Mouse (Mus musculus) c-Kit-positive CD71-positive TER-119-positive erythroid progenitor cells, embryonic 14.5 days (primary cell): Measurements from ENCODE around the gene Hhat.
A peak's percentile ranks its signal among the peaks of the same experiment; 100 is the strongest.

Experiments
- DNase-seq: peaks from one replicate; pipeline ENCODE4 v3.0.0-alpha.2; 2013; ENCODE audit warnings: low spot score

Hhat gene

DNA sequence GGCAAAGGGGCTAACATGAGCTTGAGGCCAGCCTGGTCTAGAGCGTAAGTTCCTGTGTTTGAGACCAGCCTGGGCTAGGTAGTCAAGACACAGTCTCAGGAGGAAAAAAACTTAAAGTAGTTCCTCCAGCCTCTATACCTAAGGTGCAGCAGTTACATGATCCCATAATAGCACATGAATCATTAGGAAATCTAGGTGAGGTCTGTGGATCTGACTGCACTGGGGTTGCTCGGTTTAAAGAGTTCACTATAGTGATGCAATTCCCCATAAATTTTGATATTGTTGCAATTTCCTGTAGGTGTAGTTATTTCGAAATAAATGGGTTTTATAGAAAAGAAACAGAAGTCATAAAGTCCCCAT lies 26.2 kb downstream of the Hhat start:
- DNase-seq = no peak

DNA sequence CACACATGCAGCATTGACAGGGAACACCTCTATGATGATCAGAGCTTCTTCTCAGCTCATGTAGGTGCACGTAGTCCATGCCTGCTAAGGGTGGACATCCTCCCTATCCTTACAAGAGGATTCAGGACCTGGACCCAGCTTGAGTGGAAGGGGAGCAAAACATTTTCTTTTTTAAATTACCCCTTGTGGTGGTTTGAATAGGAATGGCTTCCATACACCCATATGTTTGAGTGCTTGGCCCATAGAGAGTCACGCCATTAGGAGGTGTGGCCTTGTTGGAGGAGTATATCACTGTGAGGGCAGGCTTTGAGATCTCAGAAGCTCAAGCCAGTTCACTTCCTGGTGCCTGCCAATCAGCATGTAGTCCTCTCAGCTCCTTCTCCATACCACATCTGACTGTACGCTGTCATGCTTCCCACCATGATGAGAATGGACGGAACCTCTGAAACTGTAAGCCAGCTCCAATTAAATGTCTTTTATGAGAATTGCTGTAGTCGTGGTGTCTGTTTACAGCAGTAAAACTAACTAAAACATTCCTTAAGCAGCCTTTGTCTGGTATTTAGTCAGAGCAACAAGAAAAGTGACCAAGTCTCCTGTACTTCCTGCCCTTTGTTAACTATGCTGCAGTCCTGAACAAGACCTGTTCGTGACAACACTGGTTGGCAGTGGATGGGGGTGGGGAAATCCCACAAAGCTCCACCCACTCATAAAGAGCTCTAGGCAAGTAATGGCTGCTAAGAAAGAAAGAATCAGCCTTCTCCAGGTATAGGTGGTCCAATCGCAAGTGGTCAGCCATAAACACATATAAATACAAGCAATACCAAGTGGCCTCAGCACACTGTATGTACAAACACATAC lies 28.4 kb downstream of the Hhat start:
- no peak for DNase-seq

DNA sequence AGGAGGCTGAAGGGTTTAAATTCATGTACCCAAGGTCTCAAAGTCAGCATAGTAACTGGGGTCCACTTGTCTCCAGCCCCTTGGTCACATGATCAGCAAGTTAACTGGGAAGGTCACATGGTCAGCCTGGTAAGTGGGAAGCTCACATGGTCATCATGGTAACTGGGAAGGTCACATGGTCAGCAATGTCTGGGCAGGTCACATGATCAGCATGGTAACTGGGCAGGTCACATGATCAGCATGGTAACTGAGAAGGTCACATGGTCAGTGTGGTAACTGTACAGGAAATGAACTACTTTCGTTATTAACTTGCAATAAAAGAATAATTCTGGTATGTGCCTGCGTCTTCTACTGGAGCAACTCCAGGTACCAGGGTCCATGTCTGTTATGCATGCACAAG lies 29.1 kb downstream of the Hhat start:
- no peak for DNase-seq

DNA sequence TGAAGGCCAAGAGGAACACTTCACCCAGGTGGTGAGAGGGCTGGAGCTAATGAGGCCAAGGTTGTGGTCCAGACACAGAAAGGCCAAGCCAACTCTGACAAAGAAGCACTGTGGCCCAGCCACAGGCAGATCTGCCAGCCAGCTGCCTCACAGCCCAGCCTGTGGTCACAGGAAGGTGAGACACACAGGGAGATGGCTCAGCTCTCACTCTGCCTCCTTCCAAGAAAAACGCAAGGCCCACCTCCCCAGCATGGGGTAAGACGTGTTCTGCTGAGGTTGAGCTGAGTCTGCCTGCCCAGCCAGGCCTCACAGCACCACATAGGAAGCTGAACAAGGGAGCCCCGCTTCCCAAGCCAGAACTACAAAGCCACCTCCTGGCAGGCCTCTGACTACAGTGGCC lies 34.5 kb downstream of the Hhat start:
- DNase-seq = no peak

DNA sequence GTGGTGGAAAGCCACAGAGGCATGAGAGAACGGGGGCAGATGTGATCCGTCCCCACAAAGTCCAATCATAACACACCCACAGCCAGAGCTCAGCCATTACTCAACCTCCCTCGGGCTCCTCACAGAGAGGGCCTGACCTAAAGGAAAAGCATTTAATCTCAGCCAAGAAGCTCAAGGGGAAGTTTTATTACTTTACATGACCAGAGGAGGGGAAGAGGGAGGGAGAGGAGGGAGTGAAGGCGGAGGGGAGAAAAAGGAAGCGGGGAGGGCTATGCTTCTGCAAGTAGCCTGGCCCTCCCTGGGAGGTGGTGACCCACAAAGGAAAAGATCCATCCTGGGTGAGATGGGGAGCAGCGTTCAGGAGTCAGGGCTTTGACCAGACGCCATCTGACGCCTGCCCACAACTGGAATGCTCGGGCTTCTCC lies 35.0 kb downstream of the Hhat start:
- DNase-seq = no peak

DNA sequence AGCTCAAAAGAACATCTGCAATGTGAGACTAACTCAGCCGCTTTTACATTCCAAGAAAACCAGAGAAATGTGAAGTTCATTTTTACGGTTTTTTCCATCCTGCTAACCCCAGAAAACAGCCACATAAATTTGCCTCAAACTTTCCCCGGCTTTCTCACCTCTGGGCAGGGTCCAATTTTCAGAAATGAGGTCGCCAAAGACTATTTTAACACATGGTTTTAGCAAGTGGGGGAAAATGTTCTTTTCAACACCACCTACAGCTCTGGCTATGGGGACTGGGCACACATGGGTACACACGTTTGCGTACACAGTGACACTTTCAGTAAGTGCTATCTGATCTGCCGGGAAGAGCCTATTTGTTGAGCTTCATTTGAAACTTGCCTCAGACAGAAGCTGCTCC lies 40.5 kb downstream of the Hhat start:
- no peak for DNase-seq

DNA sequence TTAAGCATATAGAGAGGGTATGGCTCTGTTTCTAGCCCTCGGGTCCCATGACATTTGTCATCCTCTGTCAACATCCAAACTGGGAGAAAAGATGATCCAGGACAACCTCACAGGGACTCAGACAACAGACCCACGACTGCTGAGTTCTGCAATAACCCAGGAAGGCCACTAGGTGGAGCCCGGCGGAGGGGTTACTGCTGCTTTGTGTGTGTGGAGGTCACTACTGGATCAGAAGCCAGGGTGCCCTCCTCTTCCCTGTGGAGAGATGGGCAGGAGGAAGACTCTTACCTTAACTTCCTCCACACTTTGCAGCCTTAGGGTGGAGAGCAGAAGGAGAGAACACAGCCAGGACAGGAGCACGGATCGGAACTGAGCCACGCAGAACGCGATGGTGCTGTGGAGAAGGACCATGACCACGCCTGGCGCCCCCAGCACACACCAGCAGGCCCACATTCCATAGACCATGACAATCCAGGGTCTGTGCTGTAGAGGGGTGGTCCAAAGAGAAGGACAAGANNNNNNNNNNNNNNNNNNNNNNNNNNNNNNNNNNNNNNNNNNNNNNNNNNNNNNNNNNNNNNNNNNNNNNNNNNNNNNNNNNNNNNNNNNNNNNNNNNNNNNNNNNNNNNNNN lies 43.9 kb downstream of the Hhat start:
- peak; percentile 35 for DNase-seq

DNA sequence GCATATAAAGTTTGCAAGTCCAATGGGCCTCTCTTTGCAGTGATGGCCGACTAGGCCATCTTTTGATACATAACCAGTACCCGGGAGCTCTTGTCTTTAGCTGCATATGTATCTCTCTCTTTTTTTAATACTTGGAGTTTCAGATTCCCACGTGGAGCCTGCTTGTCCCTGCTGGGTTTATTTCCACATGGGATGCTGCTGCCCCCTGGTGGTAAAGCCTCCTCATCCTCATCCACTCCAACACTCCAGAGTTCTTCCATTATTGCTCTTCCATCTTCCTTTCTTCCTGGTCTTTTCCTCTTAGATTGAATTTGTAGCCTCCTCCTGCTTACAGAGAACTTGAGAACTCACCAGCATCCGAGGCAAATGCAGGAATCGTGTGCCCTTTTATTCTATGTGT lies 48.9 kb downstream of the Hhat start:
- peak; percentile 27 for DNase-seq

DNA sequence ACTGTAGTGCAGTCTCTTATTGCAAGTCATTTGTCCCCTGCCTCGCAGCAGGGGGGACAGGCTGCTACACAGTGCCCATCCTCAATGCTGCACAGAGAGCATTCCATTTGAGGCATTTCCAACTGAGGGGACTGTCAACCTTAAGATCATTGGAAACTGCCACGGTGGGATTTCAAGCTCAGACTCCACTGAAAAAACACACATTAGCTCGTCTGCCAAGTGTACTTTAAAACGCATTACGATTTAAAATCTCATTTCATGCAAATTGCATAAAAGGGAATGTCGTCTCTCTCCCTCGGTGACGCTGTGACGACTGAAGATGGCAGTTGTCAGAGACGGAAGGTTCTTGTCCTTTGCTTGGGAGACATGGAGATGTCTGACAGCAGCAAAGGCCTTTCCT lies 50.9 kb downstream of the Hhat start:
- no peak for DNase-seq

DNA sequence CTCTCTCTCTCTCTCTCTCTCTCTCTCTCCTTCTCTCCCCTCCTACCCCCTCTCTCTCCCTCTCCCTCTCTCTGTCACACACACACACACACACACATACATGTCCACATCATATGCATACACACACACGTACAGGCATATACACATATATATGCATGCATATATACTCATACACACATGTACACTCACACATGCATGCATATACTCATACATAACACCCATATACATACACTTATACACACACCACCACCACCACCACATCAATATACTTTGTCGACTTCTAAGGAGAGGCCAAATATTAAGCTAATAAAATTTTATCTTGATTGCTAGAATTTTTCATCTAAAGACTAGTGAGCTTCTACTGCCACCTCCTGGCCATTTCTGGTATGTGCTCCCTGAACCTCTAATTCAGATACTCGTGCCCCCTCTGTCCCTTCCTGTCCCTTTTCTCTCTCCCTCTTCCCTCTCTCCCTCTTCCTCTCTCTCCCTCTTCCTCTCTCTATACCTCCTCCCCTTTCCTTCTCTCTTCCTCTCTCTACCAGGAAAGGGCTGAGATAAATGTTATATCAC lies 59.2 kb downstream of the Hhat start:
- DNase-seq = peak; percentile 35

DNA sequence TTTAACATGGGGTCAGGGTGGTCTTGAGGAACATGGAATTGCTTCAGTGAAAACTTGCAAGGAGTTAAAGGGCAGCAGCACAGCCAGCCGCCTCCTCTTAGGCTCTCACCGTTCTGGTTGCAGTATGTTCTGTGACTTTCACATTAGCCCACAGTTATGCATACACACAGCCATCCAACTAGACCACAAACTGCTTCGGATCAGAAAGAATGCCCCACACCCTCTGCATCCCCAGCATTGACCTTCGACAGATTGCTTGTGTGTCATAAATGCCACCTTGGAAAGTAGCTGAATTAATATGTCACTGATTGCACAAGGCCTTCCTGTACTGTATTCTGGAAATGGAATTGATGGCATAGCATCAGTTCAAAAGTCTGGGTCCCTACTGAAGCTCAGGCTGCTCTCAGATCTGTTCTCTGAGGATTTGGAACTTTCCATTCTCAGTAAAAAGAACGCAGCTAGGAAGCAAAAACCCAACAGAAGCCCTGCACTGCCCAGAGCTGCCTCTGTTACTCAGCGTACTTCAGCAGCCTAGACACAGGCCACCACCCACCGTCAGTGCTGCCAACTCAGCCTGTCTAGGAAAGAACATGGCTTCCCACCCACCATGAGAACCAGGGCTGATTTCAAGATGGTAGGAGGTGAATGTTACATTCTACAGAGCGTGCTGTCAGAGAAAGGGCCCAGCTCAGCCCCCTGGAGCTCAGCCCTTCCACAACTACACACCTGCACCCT lies 70.5 kb downstream of the Hhat start:
- DNase-seq = no peak

DNA sequence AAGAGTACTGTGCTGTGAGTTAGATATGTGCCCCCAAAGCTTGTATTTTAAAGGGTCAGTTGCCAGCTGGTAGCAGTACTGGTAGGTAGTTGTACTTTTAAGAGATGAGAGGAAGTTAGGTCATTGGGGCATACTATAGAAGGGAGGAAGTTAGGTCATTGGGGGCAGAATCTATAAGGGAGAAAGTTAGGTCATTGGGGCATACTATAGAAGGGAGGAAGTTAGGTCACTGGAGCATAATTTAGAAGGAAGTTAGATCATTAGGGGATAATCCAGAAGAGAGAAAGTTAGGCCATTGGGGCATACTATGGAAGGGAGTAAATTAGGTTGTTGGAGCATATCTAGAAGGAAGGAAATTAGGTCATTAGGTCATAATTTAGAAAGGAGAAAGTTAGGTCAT lies 71.9 kb downstream of the Hhat start:
- DNase-seq = no peak

DNA sequence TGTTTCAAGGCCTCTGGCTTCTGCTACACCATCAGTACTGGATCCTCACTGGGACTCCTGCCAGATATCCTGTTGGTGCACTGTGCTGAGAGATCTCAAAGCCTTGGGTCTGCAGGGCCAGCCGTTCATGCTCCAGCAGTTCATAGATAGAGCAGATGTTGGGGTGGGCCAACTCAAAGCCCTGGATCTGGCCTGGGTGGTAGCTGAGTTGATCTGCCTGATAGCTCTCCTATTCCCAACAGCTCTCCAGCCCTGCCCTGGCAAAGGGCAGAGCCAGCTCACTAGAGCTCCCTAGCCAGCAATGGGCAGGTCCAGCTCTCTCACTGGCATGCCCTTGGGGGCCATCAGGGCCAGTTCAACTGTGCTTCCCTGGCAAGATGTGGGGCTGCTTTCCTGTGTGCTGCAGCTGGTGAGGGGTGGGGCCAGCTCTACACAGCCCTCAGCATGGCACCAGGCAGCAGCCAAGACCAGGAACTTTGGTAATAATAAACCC lies 74.6 kb downstream of the Hhat start:
- no peak for DNase-seq

DNA sequence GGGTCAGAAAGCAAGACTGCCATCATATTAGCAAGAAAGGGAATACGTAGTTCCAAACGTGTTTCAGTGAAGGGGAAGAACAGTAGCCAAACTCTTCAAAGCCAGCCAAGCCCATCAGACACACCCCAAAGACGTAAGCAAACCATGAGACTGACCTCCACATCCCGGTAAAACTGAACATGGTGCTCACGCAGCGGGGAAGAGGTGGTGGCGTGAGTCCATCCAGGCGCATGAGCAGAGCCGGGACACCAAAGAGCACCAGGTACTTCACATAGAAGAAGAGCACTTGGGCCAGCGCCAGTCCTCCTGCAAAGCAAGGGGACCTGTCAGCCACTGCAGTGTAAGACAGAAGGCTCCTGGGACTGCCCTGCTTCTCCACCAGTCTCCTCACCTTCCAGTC lies 77.4 kb downstream of the Hhat start:
- no peak for DNase-seq

DNA sequence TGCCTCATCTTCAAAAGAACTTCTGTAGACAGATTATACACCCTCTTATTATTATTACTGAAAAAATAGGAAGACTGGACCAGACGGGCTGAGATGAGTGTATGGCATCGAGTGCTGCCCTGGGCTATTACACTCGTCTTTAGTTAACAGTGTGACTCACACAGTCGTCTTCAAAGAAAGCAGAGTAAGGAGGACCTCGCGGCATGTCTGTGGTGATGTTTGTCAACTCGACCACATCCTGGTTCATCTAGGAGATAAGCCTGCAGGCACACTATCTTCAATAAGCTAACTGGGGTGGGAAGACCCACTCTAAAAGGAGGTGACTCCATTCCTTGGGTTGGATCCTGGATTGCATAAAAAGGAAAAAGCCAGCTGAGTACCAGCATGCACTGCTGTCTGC lies 78.0 kb downstream of the Hhat start:
- no peak for DNase-seq

DNA sequence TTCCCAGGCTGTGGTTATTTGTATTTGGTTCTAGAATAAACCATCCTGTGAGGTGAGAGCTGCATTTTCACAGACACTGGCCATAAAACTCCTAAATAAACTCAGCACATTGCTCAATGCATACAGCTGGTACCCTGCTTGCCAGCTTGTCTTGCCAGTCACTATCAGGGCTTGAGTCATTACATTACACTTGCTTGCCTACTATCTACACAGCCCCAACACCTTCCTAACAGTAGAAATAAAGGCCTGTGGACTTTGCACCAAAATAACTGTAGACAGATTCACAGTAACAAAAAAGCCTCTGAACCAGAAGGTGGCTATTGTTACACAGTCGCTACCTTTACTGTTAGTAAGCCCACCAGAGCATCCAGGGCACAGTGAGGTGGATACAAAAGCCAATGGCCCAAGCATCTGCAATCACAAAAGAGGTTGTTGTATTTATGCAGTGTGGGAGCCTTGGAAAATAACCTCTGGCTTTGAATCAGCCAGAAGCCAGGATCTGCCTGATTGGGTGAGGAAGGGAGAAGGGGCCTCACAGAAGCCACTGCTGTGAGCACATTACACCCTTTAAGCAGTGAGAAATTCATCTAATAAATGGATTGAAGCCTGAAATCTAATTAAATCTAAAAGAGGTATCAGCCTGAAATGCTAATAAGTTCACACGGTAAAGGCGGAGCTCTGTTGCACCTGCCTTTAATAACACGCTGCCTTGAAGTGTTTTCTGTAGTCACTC lies 88.6 kb downstream of the Hhat start:
- DNase-seq = no peak

DNA sequence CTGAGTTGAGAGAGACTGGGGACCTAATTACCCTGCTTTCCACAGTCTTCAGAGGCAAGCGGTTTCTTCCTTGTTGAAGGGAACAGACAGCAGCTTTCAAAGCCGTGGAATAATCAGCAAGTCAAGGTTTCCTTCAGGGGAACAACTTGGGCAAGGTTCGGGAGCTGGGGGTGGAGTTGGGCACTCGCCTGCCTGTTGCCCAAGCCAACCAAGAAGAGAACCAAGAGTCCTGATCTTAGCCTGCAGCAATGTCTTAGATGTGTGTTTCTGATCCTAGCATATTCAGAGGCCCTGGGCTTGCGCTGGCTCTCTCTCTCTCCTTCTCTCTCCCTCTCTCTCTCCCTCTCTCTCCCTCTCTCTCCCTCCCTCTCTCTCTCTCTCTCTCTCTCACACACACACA lies 93.8 kb downstream of the Hhat start:
- DNase-seq = no peak

DNA sequence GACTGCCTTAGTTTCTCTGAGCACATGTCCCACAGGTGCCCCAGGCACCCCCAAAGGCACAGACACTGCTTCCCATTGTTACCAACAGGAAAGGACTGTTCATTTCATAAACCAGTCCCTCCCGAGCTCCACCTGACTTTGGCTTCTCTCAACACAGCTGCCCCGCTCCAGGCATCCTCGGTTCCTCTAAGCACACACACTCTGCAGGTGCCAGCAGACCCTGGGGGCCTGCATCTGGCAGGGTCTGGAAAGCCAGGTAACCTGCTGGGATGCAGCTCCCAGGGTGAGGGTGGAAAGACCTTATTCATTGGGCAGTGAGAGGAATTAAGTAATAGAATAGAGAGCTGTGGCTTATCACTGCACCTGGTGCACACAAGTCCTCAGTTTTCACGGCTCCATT lies 107.4 kb downstream of the Hhat start:
- no peak for DNase-seq

DNA sequence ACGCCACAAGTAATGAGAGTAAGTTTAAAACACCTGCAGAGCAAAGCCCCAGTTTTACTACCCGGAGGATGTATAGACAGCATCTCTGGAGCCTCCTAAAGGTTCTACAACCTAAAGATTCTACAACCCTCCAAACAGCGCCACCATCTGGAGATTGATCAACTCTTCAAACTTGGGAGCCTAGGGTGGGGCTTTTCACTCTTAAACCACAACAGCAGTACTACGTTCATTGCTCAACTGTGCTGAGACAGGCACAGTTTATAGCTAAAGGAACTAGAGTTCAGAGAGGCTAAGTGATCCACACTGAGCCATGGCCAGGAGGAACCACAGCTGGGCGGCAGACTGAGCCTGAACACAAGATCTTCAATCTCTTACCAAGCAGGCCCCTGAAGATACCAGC lies 107.9 kb downstream of the Hhat start:
- DNase-seq = no peak

DNA sequence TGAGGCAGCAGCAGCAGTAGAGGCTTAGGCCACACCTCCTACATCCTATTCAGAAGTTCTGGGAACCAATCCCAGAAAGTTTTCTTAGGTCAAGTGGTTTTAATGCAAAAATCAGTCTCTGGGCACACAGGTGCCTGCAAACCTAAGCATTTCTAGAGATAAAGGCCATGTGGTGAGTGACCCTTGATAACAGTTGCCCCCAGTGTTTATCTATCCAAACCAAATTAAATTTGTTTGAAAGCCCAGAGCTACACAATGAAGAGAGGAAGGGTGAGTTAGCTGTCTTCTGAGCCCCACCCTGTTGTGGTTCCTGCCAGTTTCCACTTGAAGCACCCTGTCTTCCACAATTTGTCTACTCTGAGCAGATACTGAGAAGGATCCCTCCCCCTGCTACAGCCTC lies 109.4 kb downstream of the Hhat start:
- no peak for DNase-seq

DNA sequence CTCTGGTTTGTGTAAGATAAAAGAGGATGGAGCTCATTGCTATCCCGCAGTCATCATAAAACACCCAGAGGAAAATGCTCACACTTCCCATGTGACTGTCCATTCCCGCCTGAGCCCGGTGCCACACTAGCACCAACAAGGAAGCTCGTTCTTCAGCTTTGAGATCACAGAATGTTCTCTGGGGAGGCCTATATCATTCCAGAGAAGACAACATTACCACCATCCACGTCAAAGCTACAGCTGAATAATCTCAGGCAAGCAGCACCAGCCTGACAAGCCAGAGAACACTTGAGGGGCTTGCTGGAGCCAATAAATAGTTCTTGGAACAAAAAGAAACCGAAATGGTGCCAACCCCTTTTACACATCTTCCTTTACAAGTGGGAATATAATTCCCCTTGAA lies 113.6 kb downstream of the Hhat start:
- DNase-seq = no peak

DNA sequence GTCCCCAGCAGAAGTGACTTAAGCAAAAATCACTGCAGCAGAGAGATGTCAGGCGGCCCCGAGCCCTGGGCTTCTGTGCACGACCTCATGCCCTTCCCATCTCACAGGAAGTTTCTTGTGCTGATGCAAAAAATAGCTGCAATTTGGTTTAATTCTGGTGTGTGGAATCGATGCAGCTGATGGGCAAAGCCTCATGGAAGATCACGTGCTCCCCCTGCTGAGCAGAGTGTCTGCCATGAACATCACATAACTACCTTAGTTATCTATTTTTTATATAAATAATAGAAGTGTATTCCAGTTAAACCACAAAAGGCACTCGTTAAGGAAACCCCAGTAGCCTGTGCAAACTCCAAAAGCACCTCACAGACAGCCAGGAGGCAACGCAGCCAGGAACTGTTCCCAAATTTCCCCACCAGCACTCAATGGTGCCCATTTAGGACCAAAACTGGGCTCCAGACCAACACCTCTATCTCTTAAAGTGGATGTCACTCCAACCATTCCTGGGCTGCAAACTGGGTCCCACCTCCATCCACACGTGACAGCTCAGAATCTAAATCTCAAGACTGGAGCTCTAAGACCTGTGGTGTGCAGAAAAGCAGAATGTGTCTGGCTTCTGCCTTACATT lies 118.9 kb downstream of the Hhat start:
- DNase-seq = no peak
